Comparison of ENCODE assay signal across 28 mouse cellular contexts in genomic region chr17:25677969-25678368, GRCm38 (mm10). TPM values are rescaled to one million over a fixed set of nuclear protein-coding genes. Genes with fewer than 3 reads are reported as not detected.
DNase-seq lines count a peak whose midpoint lies in the region; ATAC-seq lines count a peak whose summit lies in the region.
"Had no signal": no experiment of that assay in that cellular context is flagged by ENCODE, and none has a peak within 500 bp of the region (broad histone marks: within the 10 kb centered on the region; RNA-seq: fewer than 3 reads in every experiment).

No protein-coding gene starts in this region.

- peaks cover 32% of the 10 kb centered on the region for H3K4me1 ChIP-seq in forebrain, embryonic 10.5 days
- H3K4me1 ChIP-seq in forebrain, embryonic 16.5 days (replicated peaks; ENCODE audit: control insufficient read depth, insufficient read depth, low read length) = peaks cover 11% of the 10 kb centered on the region; the same call in 1 of the 2 replicates

- peak overlapping the region; percentile 48 for H3K27ac ChIP-seq in forebrain, embryonic 10.5 days
- no peak overlapping the region for H3K27ac ChIP-seq in forebrain, embryonic 16.5 days (ENCODE audit: low read length)
- H3K27ac ChIP-seq: gastrocnemius, adult 2 months; hindbrain, embryonic 12.5 days; macrophage; midbrain, embryonic 15.5 days; neural tube, embryonic 12.5 days had no signal

- no peak for DNase-seq in forebrain, embryonic 10.5 days (ENCODE audit: extremely low spot score, low spot score)
- peak; percentile 36 to 39 for DNase-seq in spleen, postnatal 36 days (ENCODE audit: low spot score in 2 of 2)
- no peak for DNase-seq in spleen, postnatal 14 days (ENCODE audit: low spot score in 2 of 2)
- DNase-seq in urinary bladder, adult 18-20 months (ENCODE audit: low spot score in 2 of 2) = no peak
- no peak for DNase-seq in heart, postnatal 4 days
- DNase-seq: adrenal gland, postnatal 10 days; cerebellum, adult 18-20 months; cerebellum, postnatal 14 days; embryo, embryonic 11 days; gastrocnemius, adult 2 months; kidney, postnatal 25 days; retina, postnatal 1 day; thymus, postnatal 14 days had no signal

- H3K4me2 ChIP-seq in forebrain, embryonic 16.5 days (ENCODE audit: low read length) = no peak overlapping the region
- H3K4me2 ChIP-seq: heart, embryonic 11.5 days; hindbrain, embryonic 12.5 days; midbrain, embryonic 15.5 days; neural tube, embryonic 12.5 days had no signal

- ATAC-seq in forebrain, embryonic 16.5 days = no peak
- peak; percentile 56 to 62 for ATAC-seq in hematopoietic stem cell, adult 5-6 weeks (replicated peaks in 1 of 2; ENCODE audit: insufficient read depth in 1 of 2, low FRiP score in 2 of 2, low TSS enrichment in 1 of 2, low read depth in 1 of 2, poor library complexity in 2 of 2, severe bottlenecking in 2 of 2)
- ATAC-seq: intestine, postnatal 0 days; lung, postnatal 0 days; midbrain, embryonic 15.5 days had no signal

- no peak overlapping the region for H3K9ac ChIP-seq in forebrain, embryonic 16.5 days (replicated peaks; ENCODE audit: low read depth, low read length)
- H3K9ac ChIP-seq: hindbrain, embryonic 12.5 days; midbrain, embryonic 15.5 days; neural tube, embryonic 12.5 days had no signal

- peaks cover 3% of the 10 kb centered on the region; the same call in 1 of the 2 replicates for H3K9me3 ChIP-seq in forebrain, embryonic 10.5 days
- H3K9me3 ChIP-seq in forebrain, embryonic 16.5 days (ENCODE audit: control insufficient read depth, low read length) = no peaks in the 10 kb centered on the region
- H3K9me3 ChIP-seq: G1E; hindbrain, embryonic 12.5 days; midbrain, embryonic 15.5 days had no signal

- H3K27me3 ChIP-seq in forebrain, embryonic 10.5 days (ENCODE audit: poor library complexity, severe bottlenecking) = no peaks in the 10 kb centered on the region
- no peaks in the 10 kb centered on the region for H3K27me3 ChIP-seq in forebrain, embryonic 16.5 days (replicated peaks; ENCODE audit: control insufficient read depth, insufficient read depth, low read length)
- H3K27me3 ChIP-seq: midbrain, embryonic 15.5 days; neural tube, embryonic 12.5 days had no signal

- no peak overlapping the region for H3K4me3 ChIP-seq in forebrain, embryonic 10.5 days
- H3K4me3 ChIP-seq in forebrain, embryonic 16.5 days (replicated peaks; ENCODE audit: low read length) = no peak overlapping the region
- H3K4me3 ChIP-seq: gastrocnemius, adult 2 months; hindbrain, embryonic 12.5 days; midbrain, embryonic 15.5 days; neural tube, embryonic 12.5 days had no signal

- WGBS in forebrain, embryonic 10.5 days = 54% methylated on average over 6 of the region's 6 CpGs
- 51% methylated on average over 6 of the region's 6 CpGs for WGBS in forebrain, embryonic 16.5 days

- H3K36me3 ChIP-seq in forebrain, embryonic 10.5 days (replicated peaks) = no peaks in the 10 kb centered on the region
- no peaks in the 10 kb centered on the region for H3K36me3 ChIP-seq in forebrain, embryonic 16.5 days (ENCODE audit: control insufficient read depth, insufficient read depth)
- H3K36me3 ChIP-seq: G1E; hindbrain, embryonic 12.5 days; midbrain, embryonic 15.5 days; neural tube, embryonic 12.5 days had no signal

RNA-seq across cellular contexts. Expression of gene Gng13, which starts 39.0 kb away (rescaled TPM):
- polyA plus RNA-seq in forebrain, embryonic 10.5 days (2016; fragmentation: Nextera tagmentation; extraction: Ambion mirVana) = 0.57 and 0.59 TPM in 2 replicates
- 2.2 and 3.3 TPM in 2 replicates for polyA plus RNA-seq in forebrain, embryonic 16.5 days (2015; fragmentation: Nextera tagmentation; extraction: Ambion mirVana)
- not detected in 2 replicates for total RNA-seq in hematopoietic stem cell, adult 5-6 weeks (2017)
- total RNA-seq in heart, postnatal 4 days (2021) = 1 to 10 TPM in 1 of 2 experiments, not detected in 1; 2.3 TPM
- total RNA-seq: gastrocnemius, adult 2 months had no signal
- polyA plus RNA-seq: G1E; liver, embryonic 16.5 days; macrophage had no signal

RNA-seq across cellular contexts. Expression of gene Chtf18, which starts 49.2 kb away (rescaled TPM):
- 64.0 and 74.5 TPM in 2 replicates for polyA plus RNA-seq in forebrain, embryonic 10.5 days (2016; fragmentation: Nextera tagmentation; extraction: Ambion mirVana)
- 12.7 and 13.2 TPM in 2 replicates for polyA plus RNA-seq in forebrain, embryonic 16.5 days (2015; fragmentation: Nextera tagmentation; extraction: Ambion mirVana)
- 11.9 and 12.8 TPM in 2 replicates for total RNA-seq in hematopoietic stem cell, adult 5-6 weeks (2017)
- 10 to 100 TPM; 12.6 to 13.6 TPM for total RNA-seq in heart, postnatal 4 days (2021)

RNA-seq across cellular contexts. Expression of gene Rpusd1, which starts 49.5 kb away (rescaled TPM):
- 22.0 and 24.2 TPM in 2 replicates for polyA plus RNA-seq in forebrain, embryonic 10.5 days (2016; fragmentation: Nextera tagmentation; extraction: Ambion mirVana)
- polyA plus RNA-seq in forebrain, embryonic 16.5 days (2015; fragmentation: Nextera tagmentation; extraction: Ambion mirVana) = 28.1 and 29.1 TPM in 2 replicates
- 1.8 and 4.6 TPM in 2 replicates for total RNA-seq in hematopoietic stem cell, adult 5-6 weeks (2017)
- total RNA-seq in heart, postnatal 4 days (2021) = 1 to 10 TPM; 5.4 to 6.6 TPM

RNA-seq across cellular contexts. Expression of gene Mslnl, which starts 57.9 kb away (rescaled TPM):
- polyA plus RNA-seq in forebrain, embryonic 10.5 days (2016; fragmentation: Nextera tagmentation; extraction: Ambion mirVana) = not detected in 2 replicates
- polyA plus RNA-seq in forebrain, embryonic 16.5 days (2015; fragmentation: Nextera tagmentation; extraction: Ambion mirVana) = 0.17 TPM in 1 of 2 replicates, not detected in the other
- total RNA-seq in hematopoietic stem cell, adult 5-6 weeks (2017) = not detected in 2 replicates
- total RNA-seq in heart, postnatal 4 days (2021) = not detected
- total RNA-seq: adrenal gland, postnatal 10 days; G1E; gastrocnemius, adult 2 months had no signal
- polyA plus RNA-seq: forebrain, embryonic 11.5 days; G1E; heart, embryonic 11.5 days; heart, postnatal 0 days; hindbrain, embryonic 12.5 days; intestine, postnatal 0 days; kidney, embryonic 14.5 days; liver, embryonic 16.5 days; macrophage; midbrain, embryonic 15.5 days; neural tube, embryonic 12.5 days; stomach, embryonic 14.5 days had no signal

Comparison
In these comparisons a context has a peak if more than half of its experiments do, and no peak if none do; other contexts are left out.
1. DNase-seq: peak in spleen, postnatal 36 days (2 of 2); none in forebrain, embryonic 10.5 days (single experiment), spleen, postnatal 14 days (0 of 2), urinary bladder, adult 18-20 months (0 of 2) and heart, postnatal 4 days (single experiment).